Mouse (Mus musculus) WW6 (cell line): ENCODE results near the gene Scap.
"Not testable (repeated sequence)": the region's sequence is repeated elsewhere in the genome, so short reads cannot be mapped to it uniquely, and the experiment has no call there.

Experiments used
- DNase-seq: peaks from one replicate; pipeline ENCODE4 v3.0.0-alpha.2; 2013; ENCODE audit warnings: low read depth, low spot score

The Scap gene

GRCm38 (mm10) chr9:110381292-110381691 is 48.2 kb downstream of the Scap start:
- DNase-seq: no peak

DNA sequence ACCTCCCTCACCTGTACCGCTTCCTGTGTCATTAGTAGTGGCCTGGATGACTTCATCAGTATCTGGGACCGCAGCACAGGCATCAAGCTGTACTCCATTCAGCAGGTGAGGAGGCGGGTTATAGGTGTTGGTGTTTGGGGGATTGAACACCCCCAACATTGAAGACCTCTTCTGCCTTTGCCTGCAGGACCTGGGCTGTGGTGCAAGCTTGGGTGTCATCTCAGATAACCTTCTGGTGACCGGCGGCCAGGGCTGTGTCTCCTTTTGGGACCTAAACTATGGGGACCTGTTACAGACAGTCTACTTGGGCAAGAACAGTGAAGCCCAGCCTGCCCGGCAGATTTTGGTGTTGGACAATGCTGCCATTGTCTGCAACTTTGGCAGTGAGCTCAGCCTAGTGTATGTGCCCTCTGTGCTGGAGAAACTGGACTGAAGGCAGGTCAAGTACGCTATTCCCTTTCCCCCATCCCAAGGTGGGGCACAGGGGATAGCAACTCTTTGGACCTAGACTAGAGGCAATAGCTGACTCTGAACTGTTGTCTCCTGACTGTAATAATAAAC is 51.4 kb downstream of the Scap start:
- no peak for DNase-seq

DNA sequence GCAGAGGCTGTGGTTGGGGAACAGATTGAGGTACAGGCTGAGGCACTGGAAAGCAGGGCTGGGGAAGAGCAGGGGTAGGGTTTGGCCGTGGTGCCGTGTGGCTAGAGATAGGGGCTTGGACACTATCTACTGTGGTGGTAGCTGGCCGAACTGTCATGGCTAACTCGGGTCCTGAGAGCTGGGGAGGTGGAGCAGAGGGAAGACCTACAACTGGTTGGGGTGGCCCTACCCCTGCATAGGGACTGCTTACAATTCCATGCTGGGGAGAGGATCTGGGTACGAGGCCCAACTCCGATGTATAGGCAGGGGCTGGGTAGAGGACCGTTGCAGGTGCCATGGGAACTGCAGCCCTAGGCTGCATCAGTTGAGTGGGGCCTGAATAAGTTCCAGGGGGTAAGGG is 54.9 kb downstream of the Scap start:
- no peak for DNase-seq

- DNase-seq: no peak
Observed at GRCm38 (mm10) chr9:110390843-110391242, 57.8 kb downstream of the Scap start.

GRCm38 (mm10) chr9:110393295-110393694 is 60.2 kb downstream of the Scap start:
- no peak for DNase-seq

GRCm38 (mm10) chr9:110400650-110401049 is 67.6 kb downstream of the Scap start:
- DNase-seq: no peak

DNA sequence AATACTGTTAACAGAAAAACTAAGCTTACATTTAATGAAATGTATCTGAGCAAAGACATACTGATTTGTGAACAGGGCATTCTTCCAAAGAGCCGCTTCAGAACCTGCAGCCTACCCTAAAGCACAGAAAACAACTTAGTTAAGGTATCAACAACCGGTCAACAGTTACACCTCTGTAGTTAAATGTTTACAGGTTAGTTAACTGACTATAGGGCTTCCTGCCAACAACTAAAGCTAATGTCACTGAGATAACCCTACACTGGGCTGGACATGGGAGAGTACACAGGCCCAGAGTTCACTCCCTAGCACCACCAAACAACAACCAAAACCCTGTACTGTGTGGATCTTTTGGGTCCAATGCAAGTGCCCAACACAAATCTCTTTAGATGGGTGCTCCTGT is 69.6 kb downstream of the Scap start:
- DNase-seq: no peak

DNA sequence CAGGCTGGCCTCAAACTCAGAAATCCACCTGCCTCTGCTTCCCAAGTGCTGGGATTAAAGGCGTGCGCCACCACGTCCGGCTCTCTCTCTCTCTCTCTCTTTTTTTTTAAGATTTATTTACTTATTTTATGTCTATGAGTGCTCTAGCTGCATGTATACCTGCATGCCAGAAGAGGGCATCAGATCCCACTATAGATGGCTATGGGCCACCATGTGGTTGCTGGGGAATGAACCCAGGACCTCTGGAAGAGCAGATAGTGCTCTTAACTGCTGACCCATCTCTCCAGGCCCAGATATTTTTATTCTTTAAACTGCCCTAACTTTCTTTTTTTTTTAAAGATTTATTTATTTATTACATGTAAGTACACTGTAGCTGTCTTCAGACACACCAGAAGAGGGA is 70.2 kb downstream of the Scap start:
- DNase-seq: not testable (repeated sequence)

- no peak for DNase-seq
Observed at GRCm38 (mm10) chr9:110407311-110408098, 74.4 kb downstream of the Scap start.

DNA sequence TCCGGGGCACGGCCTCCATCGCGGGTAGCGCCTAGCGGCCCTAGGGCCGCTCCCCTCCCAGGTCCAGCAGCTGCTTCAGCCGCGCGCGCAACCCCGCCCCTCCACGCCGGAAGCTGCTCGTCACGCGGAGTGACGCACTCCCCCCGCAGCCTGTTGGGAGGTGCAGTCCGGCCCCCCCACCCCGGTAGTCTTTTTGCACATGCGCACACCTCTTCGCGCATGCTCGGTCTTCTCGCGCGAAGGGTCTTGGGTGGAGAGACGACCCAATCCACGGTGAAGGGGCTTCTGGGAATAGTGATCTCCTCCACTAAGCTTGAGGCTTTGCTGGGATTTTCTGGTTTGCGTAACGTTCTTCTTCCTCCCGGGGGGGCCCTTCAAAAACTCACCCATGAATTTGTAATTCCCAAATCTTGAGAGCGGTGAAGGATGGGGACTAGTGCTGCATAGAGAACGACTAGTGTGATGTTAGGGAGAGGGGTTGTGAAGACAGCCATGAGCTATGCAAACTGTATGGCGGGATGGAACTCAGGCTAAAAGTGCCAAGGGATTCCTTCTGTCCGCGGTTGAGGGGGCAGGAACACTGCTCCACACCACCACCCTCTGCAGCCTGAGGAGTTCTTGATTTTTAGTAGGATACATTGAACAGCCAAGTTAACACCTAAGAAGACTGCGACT is 75.1 kb downstream of the Scap start, which contains the start of gene Ptpn23:
Ptpn23 (minus strand) TSS at position 115 of the 675 bp plus-strand sequence.
- peak; percentile 90 for DNase-seq

- DNase-seq: peak; percentile 61
Observed at GRCm38 (mm10) chr9:110410908-110411887, 78.1 kb downstream of the Scap start.

DNA sequence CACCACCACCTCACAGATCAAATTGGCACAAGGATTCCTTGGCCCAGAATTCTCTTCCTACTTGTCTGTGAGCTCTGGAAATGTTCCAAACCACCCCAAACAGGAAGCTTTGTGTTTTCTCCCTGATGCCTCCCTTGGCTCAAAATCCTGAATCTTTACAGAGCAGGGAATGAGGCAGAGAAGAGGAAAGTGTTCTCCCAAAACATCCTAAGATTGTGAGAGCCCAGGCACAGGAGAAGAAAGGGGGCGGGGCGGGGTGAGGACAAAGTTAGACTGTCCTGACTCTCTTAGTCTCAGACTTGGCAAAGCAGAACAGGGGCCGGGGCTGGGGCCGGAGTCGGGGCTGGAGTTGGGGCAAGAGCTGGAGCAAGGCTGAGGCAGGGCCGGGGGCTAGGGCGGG is 79.8 kb downstream of the Scap start:
- DNase-seq: no peak

GRCm38 (mm10) chr9:110413785-110414184 is 80.7 kb downstream of the Scap start:
- DNase-seq: no peak

DNA sequence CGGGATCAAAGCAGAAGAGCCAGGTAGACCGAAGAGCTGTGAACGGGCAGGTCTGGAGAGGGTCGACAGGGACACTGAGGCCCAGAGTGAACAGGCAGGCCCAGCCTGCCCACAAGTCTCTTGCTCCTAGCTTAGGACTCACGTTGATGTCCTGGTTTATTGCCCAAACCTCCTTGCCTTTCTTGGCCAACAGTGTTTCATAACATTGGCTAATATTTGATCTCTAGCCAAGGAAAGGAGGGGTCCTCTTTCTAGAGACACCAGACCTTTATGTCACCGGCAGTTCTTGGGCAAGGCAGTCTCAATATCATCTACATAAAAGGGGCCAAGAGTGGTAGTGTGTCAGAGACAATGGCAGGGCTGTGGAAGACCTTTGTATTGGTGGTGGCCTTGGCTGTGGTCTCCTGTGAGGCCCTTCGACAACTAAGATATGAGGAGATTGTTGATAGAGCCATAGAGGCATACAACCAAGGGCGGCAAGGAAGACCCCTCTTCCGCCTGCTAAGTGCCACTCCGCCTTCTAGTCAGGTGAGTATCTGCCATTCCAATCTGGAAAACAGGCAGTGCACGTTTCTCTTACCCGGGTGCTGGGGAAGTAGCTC is 86.5 kb downstream of the Scap start, which contains the start of gene Ngp:
Ngp (plus strand) TSS at position 237 of the 602 bp plus-strand sequence.
- no peak for DNase-seq

DNA sequence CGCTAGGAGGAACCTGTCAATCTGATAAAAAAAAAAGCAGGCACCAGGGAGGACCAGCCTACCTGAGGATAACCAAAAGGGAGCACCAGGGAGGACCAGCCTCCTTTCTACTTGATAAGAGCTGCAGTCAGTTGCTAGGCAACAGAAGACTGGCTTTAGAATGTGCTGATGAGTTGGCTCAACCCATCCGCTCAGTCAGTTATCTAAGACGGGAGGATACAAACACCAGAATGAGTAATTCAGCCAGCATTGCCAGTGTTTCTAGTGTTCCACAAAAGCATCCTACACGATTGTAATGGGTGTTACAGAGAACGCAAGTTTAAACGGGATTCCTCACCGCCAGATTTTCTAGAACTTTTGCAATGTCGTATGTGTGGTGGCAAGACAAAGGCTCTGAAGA is 98.2 kb downstream of the Scap start:
- DNase-seq: no peak

DNA sequence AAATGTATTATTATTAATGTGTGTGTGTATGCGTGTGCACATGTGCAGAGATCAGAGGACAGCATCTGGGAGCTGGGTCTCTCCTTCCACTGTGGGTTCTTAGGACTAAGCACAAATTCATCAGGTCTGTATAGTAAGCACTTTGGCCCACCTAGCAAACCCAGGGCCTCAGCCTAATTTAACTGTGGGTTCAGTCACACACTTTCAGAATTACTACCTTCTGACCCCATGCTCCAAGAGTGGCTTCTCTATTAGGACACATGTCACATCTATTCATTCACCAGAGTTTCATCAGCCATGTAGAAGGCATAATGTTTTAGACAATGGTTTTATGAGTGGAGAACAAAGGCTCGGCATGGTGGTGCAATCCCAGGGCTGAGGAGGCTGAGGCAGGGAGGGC is 100.0 kb downstream of the Scap start:
- no peak for DNase-seq
